Mouse (Mus musculus): ENCODE data around the gene Plekhm1. TPM values are rescaled to one million over a fixed set of nuclear protein-coding genes. Genes with fewer than 3 reads are reported as not detected.

The Plekhm1 gene
- 3.4 and 4.0 TPM in 2 replicates for total RNA-seq (2012; rRNA removed)
- polyA plus RNA-seq (2012; ENCODE audit: insufficient read depth in 1 of 2, insufficient read length in 2 of 2, low read depth in 1 of 2, low replicate concordance in 2 of 2, missing spikeins in 1 of 2) = 10 to 100 TPM in 1 of 2 experiments, not detected in 1; 10.0 TPM

DNA sequence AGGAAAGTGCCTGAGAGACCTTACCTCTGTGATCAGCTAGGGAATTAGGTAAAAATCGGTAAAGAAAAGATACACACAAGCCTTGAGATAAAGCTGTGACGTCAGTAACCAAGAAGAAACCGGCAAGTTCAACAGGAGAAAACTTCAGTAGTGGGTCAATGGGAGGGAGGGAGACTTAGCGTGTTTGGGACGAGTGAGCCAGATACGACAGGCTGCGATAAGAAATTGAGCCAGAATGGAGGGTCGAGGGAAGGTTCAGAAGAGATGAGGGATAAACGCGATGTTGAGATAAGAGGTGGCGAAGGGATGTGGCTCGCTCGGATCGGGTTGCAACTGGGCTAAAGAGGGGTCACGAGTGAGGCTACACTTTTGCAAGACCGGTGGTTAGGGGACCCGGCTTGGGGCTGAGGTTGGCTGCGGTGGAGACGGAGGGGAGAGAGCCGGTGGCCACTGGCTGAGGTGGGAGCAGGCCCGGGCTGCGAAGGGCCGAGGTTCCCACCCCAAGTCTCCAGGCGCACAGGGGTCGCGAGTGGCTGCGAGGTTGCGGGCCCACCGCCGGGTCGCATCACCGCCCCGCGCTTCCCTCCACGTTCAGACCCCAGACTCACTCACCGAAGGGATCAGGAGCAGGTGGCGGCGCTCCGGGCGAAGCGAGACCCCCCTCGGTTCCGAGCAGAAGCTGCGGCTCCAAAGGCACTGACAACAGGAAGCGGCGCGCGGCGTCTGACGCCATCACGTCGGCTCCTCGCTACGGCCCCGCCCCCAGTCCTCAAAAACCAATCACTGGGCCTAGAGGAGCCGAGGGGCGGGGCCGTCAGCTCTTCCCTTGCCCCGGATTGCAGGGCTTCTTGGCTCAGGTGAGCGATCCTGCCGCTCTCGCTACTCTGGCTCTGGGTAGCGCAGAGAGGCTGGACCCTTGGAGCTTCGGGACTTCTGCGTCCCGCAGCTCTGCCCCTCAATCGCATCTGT lies at the start of gene Plekhm1:
TSS of gene Plekhm1 (minus strand) at position 707 of the 969 bp plus-strand sequence.
- Histone ChIP-seq H3K9ac (ENCODE audit: control insufficient read depth, low read depth, low read length, poor library complexity, severe bottlenecking) (peak within 1 kb of the TSS; percentile 90), H3K4me3 (ENCODE audit: control insufficient read depth in 1 of 2, insufficient read depth in 1 of 2, low read depth in 2 of 2, low read length in 2 of 2) (peak within 1 kb of the TSS; percentile 82 to 96), H3K27me3 (ENCODE audit: control insufficient read depth in 1 of 2, insufficient read depth in 2 of 2, low read length in 2 of 2) (peaks cover 2 to 15% of the 10 kb centered on the region in 2 experiments; a peak in 1 of 4 replicates), H3K36me3 (ENCODE audit: control insufficient read depth in 1 of 2, insufficient read depth in 2 of 2, low read length in 2 of 2) (peaks cover 0 to 12% of the 10 kb centered on the region in 2 experiments), H3K4me1 (ENCODE audit: control insufficient read depth in 1 of 2, insufficient read depth in 2 of 2, low read length in 2 of 2) (peaks cover 2 to 11% of the 10 kb centered on the region in 2 experiments; a peak in 2 of 4 replicates), H3K27ac (ENCODE audit: control insufficient read depth, low read depth, low read length) (peak within 1 kb of the TSS; percentile 43), H3K79me2 (ENCODE audit: control insufficient read depth, insufficient read depth, low read length, poor library complexity) (peaks cover 21% of the 10 kb centered on the region), H3K9me3 (replicated peaks; ENCODE audit: insufficient read depth, low read length) (no peaks in the 10 kb centered on the region)
- peak; percentile 98 for DNase-seq (ENCODE audit: low read depth, low spot score)
- TF ChIP-seq ELF1 (IDR thresholded peaks at IDR 0.05; ENCODE audit: low read depth, low read length) (peak; percentile 84), ETS1 (IDR thresholded peaks at IDR 0.05; ENCODE audit: low read depth, low read length) (no peak; the same call in 1 of the 2 replicates), UBTF (IDR thresholded peaks at IDR 0.05; ENCODE audit: borderline replicate concordance, insufficient read depth, low read depth, low read length) (no peak), SIN3A (IDR thresholded peaks at IDR 0.05; ENCODE audit: low read length) (peak; percentile 75), TBP (IDR thresholded peaks at IDR 0.05; ENCODE audit: low read depth, low read length) (peak; percentile 71), JUND (IDR thresholded peaks at IDR 0.05; ENCODE audit: low read depth, low read length) (no peak), ZNF384 (IDR thresholded peaks at IDR 0.05; ENCODE audit: low read depth, low read length) (no peak), POLR2AphosphoS2 (IDR thresholded peaks at IDR 0.05; ENCODE audit: low read length) (peak; percentile 57), EP300 (IDR thresholded peaks at IDR 0.05; ENCODE audit: low read depth in 1 of 2, low read length in 2 of 2) (peak; percentile 7 to 31; a peak in 1 of 4 replicates), KAT2A (conservative IDR thresholded peaks at IDR 0.05; ENCODE audit: low read depth, low read length) (no peak; the same call in 1 of the 2 replicates), RAD21 (IDR thresholded peaks at IDR 0.05; ENCODE audit: low read depth, low read length) (no peak), MAX (IDR thresholded peaks at IDR 0.05; ENCODE audit: low read length) (no peak), TAL1 (IDR thresholded peaks at IDR 0.05; ENCODE audit: low read length) (no peak), USF1 (IDR thresholded peaks at IDR 0.05; ENCODE audit: low read depth, low read length) (no peak), MYB (IDR thresholded peaks at IDR 0.05; ENCODE audit: low read depth, low read length) (no peak), E2F4 (IDR thresholded peaks at IDR 0.05; ENCODE audit: borderline replicate concordance, low read depth, low read length) (no peak), ZKSCAN1 (IDR thresholded peaks at IDR 0.05; ENCODE audit: low read depth, low read length) (no peak; the same call in 1 of the 2 replicates), MAFK (IDR thresholded peaks at IDR 0.05; ENCODE audit: borderline replicate concordance, low read depth, low read length) (no peak), NRF1 (IDR thresholded peaks at IDR 0.05; ENCODE audit: insufficient read depth, low read depth, low read length, poor library complexity, severe bottlenecking) (peak; percentile 7; the same call in 1 of the 2 replicates), USF2 (IDR thresholded peaks at IDR 0.05; ENCODE audit: borderline replicate concordance in 1 of 2, insufficient read depth in 1 of 2, low read depth in 1 of 2, low read length in 2 of 2) (no peak), HCFC1 (IDR thresholded peaks at IDR 0.05; ENCODE audit: low read depth, low read length) (peak; percentile 78), ZMIZ1 (IDR thresholded peaks at IDR 0.05; ENCODE audit: low read depth, low read length) (peak; percentile 91), MAZ (IDR thresholded peaks at IDR 0.05; ENCODE audit: low read depth, low read length) (no peak), MXI1 (IDR thresholded peaks at IDR 0.05; ENCODE audit: low read depth, low read length) (no peak; the same call in 1 of the 2 replicates), ZC3H11A (IDR thresholded peaks at IDR 0.05; ENCODE audit: low read depth, low read length) (no peak), BHLHE40 (IDR thresholded peaks at IDR 0.05; ENCODE audit: borderline replicate concordance, low read depth, low read length) (no peak), POLR2AphosphoS5 (IDR thresholded peaks at IDR 0.05; ENCODE audit: borderline replicate concordance, low read depth, low read length) (no peak), POLR2A (IDR thresholded peaks at IDR 0.05; ENCODE audit: control insufficient read depth in 1 of 2, insufficient read depth in 1 of 2, low read depth in 1 of 2, low read length in 2 of 2, poor library complexity in 1 of 2) (peak; percentile 80 to 89), TCF12 (IDR thresholded peaks at IDR 0.05; ENCODE audit: low read depth, low read length) (peak; percentile 35; the same call in 1 of the 2 replicates), GATA1 (IDR thresholded peaks at IDR 0.05; ENCODE audit: low read depth, low read length) (peak; percentile 77), CHD1 (IDR thresholded peaks at IDR 0.05; ENCODE audit: low read depth, low read length) (no peak), RCOR1 (IDR thresholded peaks at IDR 0.05; ENCODE audit: low read depth, low read length) (no peak), MYC (IDR thresholded peaks at IDR 0.05; ENCODE audit: low read depth, low read length) (no peak), CHD2 (IDR thresholded peaks at IDR 0.05; ENCODE audit: low read length) (no peak)

Data from MEL (cell line).